Mouse (Mus musculus) spleen, adult 2 months (tissue): ENCODE data around the gene Atf7ip2.

Experiments used
- CTCF ChIP-seq: fragments of 200-500 bp; IDR thresholded peaks from 2 replicates; pipeline ENCODE4 v1.5.1; 2011; ENCODE audit warnings: mild to moderate bottlenecking, inconsistent platforms; ENCODE audit not compliant: insufficient read depth, insufficient read length, insufficient replicate concordance; ENCODE audit errors: extremely low read depth
- POLR2A ChIP-seq: fragments of 200-500 bp; IDR thresholded peaks from 2 replicates; pipeline ENCODE4 v1.6.1; 2011; ENCODE audit warnings: low read depth, low read length, inconsistent platforms

DNA sequence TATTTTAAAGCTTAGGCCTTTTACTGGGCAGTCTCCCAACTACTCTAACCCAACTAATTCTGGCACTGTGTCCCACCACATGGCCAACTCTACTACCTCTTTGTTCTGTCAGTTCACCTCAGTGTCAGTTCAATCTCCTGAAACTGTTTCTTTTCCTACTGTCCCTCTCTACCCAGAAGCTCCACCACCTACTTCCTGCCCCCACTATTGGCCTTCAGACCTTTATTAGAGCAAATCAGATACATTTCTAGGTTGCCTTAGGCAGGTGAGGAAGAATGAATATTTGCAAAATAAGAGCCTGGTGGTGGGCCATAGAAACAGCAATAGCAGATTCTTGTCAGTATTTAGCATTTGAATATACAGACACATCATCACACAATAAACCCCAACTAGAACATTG is 44.1 kb downstream of the Atf7ip2 start:
- no peak for TF ChIP-seq CTCF
- no peak for TF ChIP-seq POLR2A
